Mouse (Mus musculus): Measurements from ENCODE around the gene Olfr1446. TPM values are rescaled to one million over a fixed set of nuclear protein-coding genes. Genes with fewer than 3 reads are reported as not detected.

The Olfr1446 gene
- polyA plus RNA-seq (2016; fragmentation: Nextera tagmentation; extraction: Ambion mirVana) = not detected in 2 replicates

DNA sequence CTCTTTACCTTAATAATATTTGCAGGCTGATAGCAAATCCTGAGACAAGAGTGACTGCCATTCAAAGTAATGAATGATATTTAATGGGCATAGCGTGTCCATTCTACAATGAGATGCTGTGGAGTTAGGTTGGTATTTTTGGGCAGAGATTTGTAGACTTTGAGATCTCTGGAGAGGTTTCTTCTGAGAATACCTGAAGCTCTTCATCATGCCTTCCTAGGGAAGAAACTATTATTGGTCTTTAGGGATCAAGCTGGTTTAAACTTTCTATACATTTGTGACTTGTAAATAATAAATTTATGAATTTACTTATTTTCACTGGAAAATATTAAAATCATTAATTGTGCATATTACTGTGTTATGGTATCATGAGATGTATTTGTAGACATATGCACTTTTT is at the start of gene Olfr1446:
Gene Olfr1446, minus strand, starts transcription at position 101 of the 400 bp plus-strand sequence.
- H3K27me3 ChIP-seq (replicated peaks; ENCODE audit: low read depth, poor library complexity, severe bottlenecking) = no peaks in the 10 kb centered on the region
- H3K36me3 ChIP-seq (replicated peaks) = no peaks in the 10 kb centered on the region
- no peak within 1 kb of the TSS for H3K27ac ChIP-seq (replicated peaks)
- peaks cover 9% of the 10 kb centered on the region; the same call in 1 of the 2 replicates for H3K9me3 ChIP-seq
- H3K4me1 ChIP-seq = no peaks in the 10 kb centered on the region
- DNase-seq (ENCODE audit: low spot score) = no peak
- H3K4me3 ChIP-seq = no peak within 1 kb of the TSS
- WGBS = 83% methylated on average over 1 of the region's 1 CpGs

DNA sequence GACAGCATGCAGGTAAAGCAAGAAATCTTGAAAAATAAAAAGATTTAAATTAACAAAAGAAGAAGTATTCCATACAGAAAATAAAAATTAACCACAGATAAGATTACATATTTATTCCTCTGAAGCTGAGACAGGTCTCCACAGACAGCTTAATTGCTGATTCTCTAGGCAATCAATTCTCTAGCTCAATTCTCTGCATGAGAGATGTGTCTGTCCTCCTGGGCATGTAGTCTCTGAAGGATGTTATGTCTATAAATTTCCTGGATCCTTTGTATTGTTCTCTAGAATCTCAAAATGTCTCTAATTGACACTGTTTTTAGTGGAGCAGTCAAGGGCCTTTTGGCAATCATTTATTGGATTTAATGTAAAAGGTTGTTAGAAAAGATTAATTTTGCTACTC is 37.2 kb upstream of the Olfr1446 start, which contains the start of gene Olfr1449:
Gene Olfr1449, plus strand, starts transcription at position 301 of the 400 bp plus-strand sequence.
- Histone ChIP-seq H3K27ac (replicated peaks) (no peak within 1 kb of the TSS), H3K4me3 (no peak within 1 kb of the TSS), H3K36me3 (replicated peaks) (no peaks in the 10 kb centered on the region), H3K9me3 (peaks cover 14% of the 10 kb centered on the region; the same call in 1 of the 2 replicates), H3K4me1 (no peaks in the 10 kb centered on the region), H3K27me3 (replicated peaks; ENCODE audit: low read depth, poor library complexity, severe bottlenecking) (no peaks in the 10 kb centered on the region)
- no peak for DNase-seq (ENCODE audit: low spot score)

DNA sequence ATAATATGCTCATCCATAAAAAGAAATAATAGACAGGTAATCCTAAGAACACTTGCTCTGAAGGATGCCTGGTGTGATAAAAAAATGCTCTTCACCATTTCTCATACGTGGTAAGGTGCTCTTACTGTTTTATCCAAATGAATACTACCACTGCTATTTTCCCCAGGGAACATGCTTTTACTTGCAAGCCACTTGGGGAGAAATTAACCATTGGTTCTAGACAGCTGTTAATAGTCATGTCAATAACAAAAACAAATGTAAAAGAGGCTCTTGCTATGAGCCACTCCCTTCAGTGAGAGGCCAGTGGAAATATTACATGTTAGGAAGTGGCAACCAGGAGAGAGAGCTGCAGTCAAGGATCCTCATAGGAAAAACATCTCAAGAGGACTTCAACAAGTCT is 31.0 kb upstream of the Olfr1446 start, which contains the start of gene Olfr1448:
Gene Olfr1448, minus strand, starts transcription at position 101 of the 400 bp plus-strand sequence.
- H3K27ac ChIP-seq (replicated peaks) = no peak within 1 kb of the TSS
- no peaks in the 10 kb centered on the region for H3K36me3 ChIP-seq (replicated peaks)
- WGBS = 84% methylated on average over 1 of the region's 1 CpGs
- H3K4me1 ChIP-seq = no peaks in the 10 kb centered on the region
- no peak for DNase-seq (ENCODE audit: low spot score)
- peaks cover 4% of the 10 kb centered on the region; the same call in 1 of the 2 replicates for H3K9me3 ChIP-seq
- no peak within 1 kb of the TSS for H3K4me3 ChIP-seq
- H3K27me3 ChIP-seq (replicated peaks; ENCODE audit: low read depth, poor library complexity, severe bottlenecking) = no peaks in the 10 kb centered on the region

DNA sequence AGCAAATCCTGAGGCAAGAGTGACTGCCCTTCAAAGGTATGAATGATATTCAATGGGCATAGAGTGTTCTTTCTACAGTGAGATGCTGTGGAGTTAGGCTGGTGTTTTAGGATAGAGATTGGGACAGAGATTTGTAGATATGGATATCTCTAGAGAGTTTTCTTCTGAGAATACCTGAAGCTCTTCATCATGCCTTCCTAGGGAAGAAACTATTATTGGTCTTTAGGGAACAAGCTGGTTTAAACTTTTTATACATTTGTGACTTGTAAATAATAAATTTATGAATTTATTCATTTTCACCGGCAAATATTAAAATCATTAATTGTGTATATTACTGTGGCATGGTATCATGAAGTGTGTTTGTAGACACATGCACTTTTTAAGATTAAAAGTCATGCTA is 10.3 kb upstream of the Olfr1446 start, which contains the start of gene Olfr1447:
Gene Olfr1447, minus strand, starts transcription at position 101 of the 400 bp plus-strand sequence.
- H3K4me1 ChIP-seq = no peaks in the 10 kb centered on the region
- DNase-seq (ENCODE audit: low spot score) = no peak

DNA sequence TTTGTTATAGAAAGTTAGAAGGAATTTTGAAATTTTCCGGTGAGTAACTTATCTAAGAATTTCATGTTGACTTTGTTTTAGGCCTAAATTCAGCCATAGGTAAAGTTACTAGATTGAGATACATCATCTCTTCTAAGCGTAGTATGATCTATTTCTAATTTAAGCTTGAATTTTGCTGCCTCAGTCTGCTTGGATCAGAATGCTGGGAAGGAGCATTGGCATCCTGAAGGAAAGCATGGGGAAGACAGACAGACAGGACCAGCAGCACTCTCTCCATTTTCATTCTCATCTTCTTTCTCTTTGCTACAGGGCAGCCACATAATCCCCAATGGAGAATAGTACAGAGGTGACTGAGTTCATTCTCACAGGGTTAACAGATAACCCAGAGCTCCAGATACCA is 9.8 kb downstream of the Olfr1446 start, which contains the start of gene Olfr1445:
Gene Olfr1445, plus strand, starts transcription at position 301 of the 400 bp plus-strand sequence.
- no peak within 1 kb of the TSS for H3K4me3 ChIP-seq
- no peak within 1 kb of the TSS for H3K27ac ChIP-seq (replicated peaks)

More for the DNA sequence above, 10.3 kb upstream of the Olfr1446 start, which contains the start of gene Olfr1447:
- Histone ChIP-seq H3K27me3 (replicated peaks; ENCODE audit: low read depth, poor library complexity, severe bottlenecking) (no peaks in the 10 kb centered on the region), H3K27ac (replicated peaks) (no peak within 1 kb of the TSS), H3K9me3 (peaks cover 13% of the 10 kb centered on the region; the same call in 1 of the 2 replicates), H3K4me3 (no peak within 1 kb of the TSS), H3K36me3 (replicated peaks) (no peaks in the 10 kb centered on the region)
- WGBS = 93% methylated on average over 1 of the region's 1 CpGs

DNA sequence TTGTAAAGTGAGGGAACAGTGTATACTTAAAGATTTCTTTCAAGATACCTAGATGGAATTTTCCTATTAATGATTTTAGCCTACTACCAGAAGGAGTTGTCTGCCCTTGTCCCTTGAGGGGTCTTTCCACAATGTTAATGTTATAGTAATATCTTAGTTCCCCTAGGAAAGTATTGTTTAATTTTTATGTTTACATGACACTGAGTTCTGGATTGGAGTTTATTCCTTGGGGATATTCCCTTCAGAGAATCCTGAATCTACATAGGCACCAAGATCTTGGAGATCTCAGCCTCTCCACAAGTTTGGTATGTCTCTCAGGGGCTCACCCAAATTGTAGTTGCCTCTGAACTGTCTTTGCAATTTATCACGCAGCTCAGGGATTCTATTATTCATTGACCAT is 36.3 kb downstream of the Olfr1446 start, which contains the start of gene Olfr1444:
Gene Olfr1444, plus strand, starts transcription at position 301 of the 400 bp plus-strand sequence.
- Histone ChIP-seq H3K27ac (replicated peaks) (no peak within 1 kb of the TSS), H3K4me3 (no peak within 1 kb of the TSS), H3K9me3 (peaks cover 2% of the 10 kb centered on the region; the same call in 1 of the 2 replicates), H3K4me1 (no peaks in the 10 kb centered on the region), H3K27me3 (replicated peaks; ENCODE audit: low read depth, poor library complexity, severe bottlenecking) (no peaks in the 10 kb centered on the region), H3K36me3 (replicated peaks) (no peaks in the 10 kb centered on the region)
- 69% methylated on average over 1 of the region's 1 CpGs for WGBS
- no peak for DNase-seq (ENCODE audit: low spot score)

More for the DNA sequence above, 9.8 kb downstream of the Olfr1446 start, which contains the start of gene Olfr1445:
- WGBS = 88% methylated on average over 2 of the region's 2 CpGs
- no peaks in the 10 kb centered on the region for H3K4me1 ChIP-seq
- no peaks in the 10 kb centered on the region for H3K27me3 ChIP-seq (replicated peaks; ENCODE audit: low read depth, poor library complexity, severe bottlenecking)
- DNase-seq (ENCODE audit: low spot score) = no peak
- no peaks in the 10 kb centered on the region for H3K36me3 ChIP-seq (replicated peaks)
- peaks cover 10% of the 10 kb centered on the region; the same call in 1 of the 2 replicates for H3K9me3 ChIP-seq

DNA sequence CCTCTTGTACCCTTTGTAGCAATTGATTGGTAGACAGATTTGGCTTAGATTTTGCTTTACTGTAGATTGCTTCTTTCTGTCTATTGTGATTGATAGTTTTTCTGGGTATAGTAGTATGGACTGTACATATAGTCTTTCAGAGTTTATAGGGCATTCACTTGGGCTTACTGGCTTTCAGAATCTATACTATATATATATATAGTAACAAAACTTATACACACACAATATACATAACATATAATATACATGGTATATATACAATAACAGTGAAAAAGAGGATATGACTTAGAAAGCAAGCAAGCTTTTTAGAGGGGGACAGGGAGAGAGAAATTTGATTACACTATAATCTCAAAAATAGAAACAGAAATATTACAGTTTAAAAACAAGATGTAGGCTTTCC is 46.9 kb downstream of the Olfr1446 start, which contains the start of gene Gm5244:
Gene Gm5244, plus strand, starts transcription at position 301 of the 400 bp plus-strand sequence.
- no peaks in the 10 kb centered on the region for H3K27me3 ChIP-seq (replicated peaks; ENCODE audit: low read depth, poor library complexity, severe bottlenecking)
- H3K9me3 ChIP-seq = peaks cover 3% of the 10 kb centered on the region; the same call in 1 of the 2 replicates
- no peak within 1 kb of the TSS for H3K4me3 ChIP-seq
- DNase-seq (ENCODE audit: low spot score) = no peak
- H3K36me3 ChIP-seq (replicated peaks) = no peaks in the 10 kb centered on the region
- H3K4me1 ChIP-seq = no peaks in the 10 kb centered on the region
- H3K27ac ChIP-seq (replicated peaks) = no peak within 1 kb of the TSS

DNA sequence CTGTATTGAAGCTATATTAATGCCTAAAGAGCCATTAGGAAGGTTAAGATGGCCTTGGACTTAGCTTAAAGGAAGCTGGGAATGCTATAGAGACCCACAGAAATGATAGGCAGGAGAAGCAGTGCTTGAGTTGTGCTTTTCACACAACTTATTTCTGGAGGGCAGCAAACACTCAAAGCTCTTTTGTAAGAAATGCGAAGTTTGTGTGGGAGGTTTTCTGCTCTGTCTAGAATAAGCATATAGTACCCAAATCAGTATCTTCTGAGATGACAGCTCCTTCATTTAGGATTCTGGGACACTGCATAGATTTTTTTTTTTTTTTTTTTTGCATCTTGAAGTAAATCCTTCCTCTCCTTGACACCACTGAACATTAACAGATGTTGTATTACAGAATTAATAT is 54.8 kb downstream of the Olfr1446 start:
- DNase-seq (ENCODE audit: low spot score) = no peak
- no peaks in the 10 kb centered on the region for H3K27me3 ChIP-seq (replicated peaks; ENCODE audit: low read depth, poor library complexity, severe bottlenecking)
- H3K4me3 ChIP-seq = no peak overlapping the region
- 87% methylated on average over 1 of the region's 1 CpGs for WGBS
- no peaks in the 10 kb centered on the region for H3K9me3 ChIP-seq
- no peaks in the 10 kb centered on the region for H3K36me3 ChIP-seq (replicated peaks)
- H3K4me1 ChIP-seq = no peaks in the 10 kb centered on the region
- H3K27ac ChIP-seq (replicated peaks) = no peak overlapping the region

Other genes starting within 250 kb of the Olfr1446 start
- not detected in 2 replicates for gene Olfr1442, start 223.1 kb downstream of the Olfr1446 start, polyA plus RNA-seq (2016; fragmentation: Nextera tagmentation; extraction: Ambion mirVana)
- gene Olfr1443, start 215.4 kb downstream of the Olfr1446 start, polyA plus RNA-seq (2016; fragmentation: Nextera tagmentation; extraction: Ambion mirVana) = not detected in 2 replicates
- gene Keg1, start 197.7 kb downstream of the Olfr1446 start, polyA plus RNA-seq (2016; fragmentation: Nextera tagmentation; extraction: Ambion mirVana) = not detected in 2 replicates
- 1.7 and 1.8 TPM in 2 replicates for gene Cntf, start 127.9 kb downstream of the Olfr1446 start, polyA plus RNA-seq (2016; fragmentation: Nextera tagmentation; extraction: Ambion mirVana)
- 13.1 and 14.2 TPM in 2 replicates for gene Zfp91, start 97.4 kb downstream of the Olfr1446 start, polyA plus RNA-seq (2016; fragmentation: Nextera tagmentation; extraction: Ambion mirVana)
- gene Lpxn, start 97.3 kb downstream of the Olfr1446 start, polyA plus RNA-seq (2016; fragmentation: Nextera tagmentation; extraction: Ambion mirVana) = 0.71 and 0.72 TPM in 2 replicates
- not detected in 2 replicates for gene Gm5244, start 46.8 kb downstream of the Olfr1446 start, polyA plus RNA-seq (2016; fragmentation: Nextera tagmentation; extraction: Ambion mirVana)
- not detected in 2 replicates for gene Olfr1444, start 36.2 kb downstream of the Olfr1446 start, polyA plus RNA-seq (2016; fragmentation: Nextera tagmentation; extraction: Ambion mirVana)
- gene Olfr1445, start 9.7 kb downstream of the Olfr1446 start, polyA plus RNA-seq (2016; fragmentation: Nextera tagmentation; extraction: Ambion mirVana) = not detected in 2 replicates
- gene Olfr1447, start 10.2 kb upstream of the Olfr1446 start, polyA plus RNA-seq (2016; fragmentation: Nextera tagmentation; extraction: Ambion mirVana) = not detected in 2 replicates
- not detected in 2 replicates for gene Olfr1448, start 30.9 kb upstream of the Olfr1446 start, polyA plus RNA-seq (2016; fragmentation: Nextera tagmentation; extraction: Ambion mirVana)
- not detected in 2 replicates for gene Olfr1449, start 37.3 kb upstream of the Olfr1446 start, polyA plus RNA-seq (2016; fragmentation: Nextera tagmentation; extraction: Ambion mirVana)
- gene Olfr1450, start 56.7 kb upstream of the Olfr1446 start, polyA plus RNA-seq (2016; fragmentation: Nextera tagmentation; extraction: Ambion mirVana) = not detected in 2 replicates
- not detected in 2 replicates for gene Olfr1451, start 101.5 kb upstream of the Olfr1446 start, polyA plus RNA-seq (2016; fragmentation: Nextera tagmentation; extraction: Ambion mirVana)
- gene Olfr1453, start 134.8 kb upstream of the Olfr1446 start, polyA plus RNA-seq (2016; fragmentation: Nextera tagmentation; extraction: Ambion mirVana) = not detected in 2 replicates
- gene Olfr1454, start 167.1 kb upstream of the Olfr1446 start, polyA plus RNA-seq (2016; fragmentation: Nextera tagmentation; extraction: Ambion mirVana) = not detected in 2 replicates
- not detected in 2 replicates for gene Olfr1457, start 204.4 kb upstream of the Olfr1446 start, polyA plus RNA-seq (2016; fragmentation: Nextera tagmentation; extraction: Ambion mirVana)
- gene Olfr1458, start 213.3 kb upstream of the Olfr1446 start, polyA plus RNA-seq (2016; fragmentation: Nextera tagmentation; extraction: Ambion mirVana) = not detected in 2 replicates